Mouse (Mus musculus) macrophage (primary cell): ENCODE results near the gene Auh. TPM values are rescaled to one million over a fixed set of nuclear protein-coding genes. Genes with fewer than 3 reads are reported as not detected.

Source experiments
- H3K27ac ChIP-seq: fragments of 350-480 bp; formaldehyde crosslinking; 2 replicates; pipeline ENCODE4 v1.9.0; 2021
- H3K36me3 ChIP-seq: fragments of 350-480 bp; formaldehyde crosslinking; 2 replicates; pipeline ENCODE4 v1.9.0; 2021; ENCODE audit errors: inconsistent target
- H3K4me3 ChIP-seq: fragments of 350-480 bp; formaldehyde crosslinking; 2 replicates; pipeline ENCODE4 v1.9.0; 2021; ENCODE audit errors: inconsistent target
- H3K79me2 ChIP-seq: fragments of 350-480 bp; formaldehyde crosslinking; 2 replicates; pipeline ENCODE4 v1.9.0; 2021; ENCODE audit errors: inconsistent target
- WGBS: methylation state at CpG from one replicate; pipeline ENCODE4 v1.1.7; 2026; ENCODE audit warnings: inconsistent platforms; ENCODE audit not compliant: missing documents; 5-methylcytosine and 5-hydroxymethylcytosine counted together
- polyA plus RNA-seq: library from polyadenylated mRNA; stranded (reverse); fragments of 250-400 nt; gene quantifications from 3 replicates; pipeline ENCODE4 v1.2.4, GENCODE M21; 2018; ENCODE audit warnings: inconsistent platforms
- total RNA-seq, 78 experiments: library from RNA; depleted of rRNA; stranded (reverse); fragments of 250-400 nt; gene quantifications; 1 replicate in 9 of 78; 2 replicates in 24 of 78; 3 replicates in 43 of 78; 4 replicates in 2 of 78; pipeline ENCODE4 v1.2.4; 2018; ENCODE audit warnings: inconsistent platforms in 56 of 78

The Auh gene
- 100 to 1,000 TPM in 6 of 26 experiments, 10 to 100 TPM in 20; 15.9 to 115 (median 61.6) TPM for total RNA-seq (2018; cell fraction: chromatin; rRNA removed)
- 10 to 100 TPM; 16.7 to 30.1 (median 25.4) TPM for total RNA-seq (2018; cell fraction: cytosol; rRNA removed)
- total RNA-seq (2018; cell fraction: nucleus; rRNA removed) = 10 to 100 TPM; 14.0 to 79.9 (median 34.7) TPM
- polyA plus RNA-seq = 16.2 to 24.3 TPM (median 22.7 TPM) in 3 replicates

DNA sequence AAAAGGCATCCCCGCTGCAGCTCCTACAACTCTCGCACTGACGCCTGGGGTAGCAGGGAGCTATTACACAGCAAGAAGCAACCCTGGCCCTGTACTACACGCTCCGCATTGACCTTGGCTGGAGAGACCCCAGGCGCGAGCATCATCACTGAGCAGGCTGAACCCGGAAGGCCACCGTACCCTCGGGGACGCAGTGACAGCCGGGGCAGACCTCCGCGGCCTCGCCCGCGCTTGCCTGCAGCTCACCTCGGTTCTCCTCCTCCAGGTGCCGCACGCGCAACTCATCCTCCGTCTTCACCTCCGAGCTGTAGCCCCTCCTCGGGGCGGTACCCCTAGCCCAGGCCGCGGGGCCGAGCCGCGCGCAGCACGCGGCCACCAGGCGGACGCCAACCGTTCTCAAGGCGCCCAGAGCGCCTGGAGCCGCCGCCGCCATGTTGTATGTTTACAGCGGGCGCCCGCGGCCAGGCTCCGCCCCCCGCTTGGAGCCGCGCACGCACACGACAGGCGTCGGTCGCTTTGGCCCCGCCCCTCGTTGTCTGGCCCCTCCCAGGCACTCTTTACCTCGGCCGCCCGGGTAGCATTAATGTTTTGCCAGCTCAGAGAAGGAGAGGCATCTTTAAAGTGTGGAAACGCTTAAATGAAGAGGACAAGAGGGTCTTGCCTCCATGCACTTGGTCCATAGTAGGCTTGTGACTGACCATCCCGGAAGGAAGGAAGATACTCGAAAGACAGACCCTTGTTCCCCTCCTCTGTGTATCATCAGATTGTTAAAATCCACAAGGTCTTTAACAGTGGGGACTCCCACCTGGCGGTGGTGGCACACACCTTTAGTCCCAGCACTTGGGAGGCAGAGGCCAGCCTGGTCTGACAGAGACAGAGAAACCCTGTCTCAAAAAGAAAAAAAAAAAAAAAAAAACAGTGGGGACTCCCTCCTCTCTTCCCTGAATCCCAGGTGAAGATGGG lies at the start of gene Auh:
TSS of gene Auh (minus strand) at position 473 of the 963 bp plus-strand sequence.
- Histone ChIP-seq H3K79me2 (peaks cover 47% of the 10 kb centered on the region), H3K36me3 (no peaks in the 10 kb centered on the region), H3K4me3 (peak within 1 kb of the TSS; percentile 68), H3K27ac (no peak within 1 kb of the TSS)
- under 1% methylated on average over 56 of the region's 63 CpGs for WGBS

GRCm38 (mm10) chr13:52978321-52978981 lies 49.0 kb upstream of the Auh start:
- Histone ChIP-seq H3K27ac (no peak overlapping the region), H3K4me3 (peak overlapping the region; percentile 63), H3K36me3 (no peaks in the 10 kb centered on the region), H3K79me2 (peaks cover 64% of the 10 kb centered on the region)
- 4% methylated on average over 56 of the region's 64 CpGs for WGBS

DNA sequence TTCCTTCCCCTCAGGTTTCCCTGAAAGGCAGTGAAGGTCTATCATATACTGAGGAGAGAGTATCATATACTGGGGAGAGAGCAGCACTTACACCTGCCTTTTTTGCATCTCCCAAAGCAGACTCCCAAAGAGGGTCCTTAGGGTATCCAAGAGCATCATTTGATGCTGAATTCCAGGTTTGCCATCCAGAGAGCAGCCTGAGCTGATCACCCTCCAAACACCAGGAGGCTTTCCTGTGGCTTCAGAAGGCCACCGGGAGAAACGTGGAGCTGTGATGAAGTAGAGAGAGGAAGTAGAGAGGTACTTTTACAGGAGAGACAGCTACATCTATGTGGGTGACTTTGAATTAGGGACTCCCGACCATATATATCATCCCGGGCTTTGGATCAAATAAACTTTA lies 48.3 kb upstream of the Auh start:
- Histone ChIP-seq H3K4me3 (peak overlapping the region; percentile 22), H3K27ac (no peak overlapping the region), H3K36me3 (no peaks in the 10 kb centered on the region), H3K79me2 (peaks cover 71% of the 10 kb centered on the region)
- 70% methylated on average over 4 of the region's 4 CpGs for WGBS

DNA sequence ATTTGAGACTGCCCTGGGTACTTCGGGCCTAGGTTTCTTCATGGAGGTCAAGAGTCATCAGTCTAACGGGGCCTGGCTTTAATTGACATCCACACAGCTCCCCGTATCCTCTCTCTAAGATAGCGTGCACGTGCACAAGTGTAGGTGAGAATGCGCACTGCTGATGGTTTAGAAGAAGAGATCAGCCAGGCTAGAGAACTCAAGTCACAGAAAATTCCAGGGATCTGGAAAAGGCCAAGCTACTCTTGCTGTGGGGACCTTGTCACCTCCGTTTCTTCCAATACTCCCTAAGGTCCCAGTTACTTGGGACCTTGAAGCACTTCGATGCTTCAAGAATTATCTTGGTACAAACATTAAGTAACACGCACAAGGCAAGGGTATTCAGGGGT lies 47.7 kb upstream of the Auh start:
- no peaks in the 10 kb centered on the region for H3K36me3 ChIP-seq
- H3K79me2 ChIP-seq = peaks cover 76% of the 10 kb centered on the region
- peak overlapping the region; percentile 19; the same call in 1 of the 2 replicates for H3K27ac ChIP-seq
- WGBS = 95% methylated on average over 9 of the region's 9 CpGs
- H3K4me3 ChIP-seq = no peak overlapping the region

- H3K36me3 ChIP-seq = no peaks in the 10 kb centered on the region
- H3K4me3 ChIP-seq = no peak overlapping the region
- peaks cover 82% of the 10 kb centered on the region for H3K79me2 ChIP-seq
- peak overlapping the region; percentile 19; the same call in 1 of the 2 replicates for H3K27ac ChIP-seq
- WGBS = 43% methylated on average over 16 of the region's 16 CpGs
Measured at GRCm38 (mm10) chr13:52976510-52977220, 47.2 kb upstream of the Auh start.

DNA sequence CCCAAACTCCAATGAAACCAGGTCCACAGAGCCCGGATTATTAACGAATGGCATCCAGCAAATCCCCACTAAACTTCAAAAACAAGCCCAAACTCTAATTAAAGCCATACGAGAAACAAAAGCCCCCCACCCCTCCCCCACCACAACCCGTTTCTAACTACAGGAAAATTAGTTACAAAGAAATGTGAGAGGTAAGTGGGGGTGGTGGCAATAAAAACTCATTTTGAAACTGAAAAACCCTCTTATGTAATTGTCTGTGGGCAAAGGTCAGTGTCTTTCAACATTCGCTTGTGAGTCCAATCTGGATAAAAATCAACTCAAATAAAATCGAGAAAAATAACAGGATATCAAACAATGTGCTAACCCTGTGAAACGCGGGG lies 46.6 kb upstream of the Auh start:
- H3K79me2 ChIP-seq = peaks cover 87% of the 10 kb centered on the region
- no peak overlapping the region for H3K4me3 ChIP-seq
- no peaks in the 10 kb centered on the region for H3K36me3 ChIP-seq
- H3K27ac ChIP-seq = no peak overlapping the region
- 61% methylated on average over 8 of the region's 8 CpGs for WGBS

DNA sequence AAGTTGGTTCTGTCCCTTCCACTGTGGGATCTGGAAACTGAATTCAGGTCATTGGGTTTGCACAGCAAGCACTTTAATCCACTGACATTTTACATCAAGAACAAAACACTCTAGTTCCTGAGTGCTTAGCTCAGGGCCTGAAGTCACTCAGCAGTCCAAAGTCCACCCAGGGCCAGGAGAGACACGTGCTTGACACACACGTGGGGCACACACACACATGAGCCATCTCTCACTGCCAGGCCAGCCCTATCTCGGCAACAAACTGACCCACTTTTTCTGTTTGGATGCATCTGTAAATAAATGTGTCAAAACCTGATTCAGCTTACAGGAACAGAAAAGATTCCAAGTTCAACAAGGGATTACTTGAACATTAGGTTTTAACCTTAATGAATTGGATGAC lies 45.2 kb upstream of the Auh start:
- H3K27ac ChIP-seq = no peak overlapping the region
- H3K4me3 ChIP-seq = no peak overlapping the region
- no peaks in the 10 kb centered on the region for H3K36me3 ChIP-seq
- H3K79me2 ChIP-seq = peaks cover 97% of the 10 kb centered on the region
- 92% methylated on average over 3 of the region's 3 CpGs for WGBS

GRCm38 (mm10) chr13:52973427-52973826 lies 43.9 kb upstream of the Auh start:
- Histone ChIP-seq H3K27ac (no peak overlapping the region), H3K36me3 (peaks cover 6% of the 10 kb centered on the region; the same call in 1 of the 2 replicates), H3K79me2 (peaks cover 93% of the 10 kb centered on the region), H3K4me3 (no peak overlapping the region)
- 91% methylated on average over 10 of the region's 10 CpGs for WGBS

- H3K27ac ChIP-seq = no peak overlapping the region
- WGBS = 95% methylated on average over 3 of the region's 3 CpGs
Measured at GRCm38 (mm10) chr13:52972626-52973025, 43.1 kb upstream of the Auh start.

GRCm38 (mm10) chr13:52970876-52971275 lies 41.4 kb upstream of the Auh start:
- no peak overlapping the region for H3K27ac ChIP-seq
- H3K36me3 ChIP-seq = peaks cover 26% of the 10 kb centered on the region
- H3K4me3 ChIP-seq = no peak overlapping the region
- 82% methylated on average over 6 of the region's 6 CpGs for WGBS
- H3K79me2 ChIP-seq = peaks cover 70% of the 10 kb centered on the region

More at GRCm38 (mm10) chr13:52972626-52973025, 43.1 kb upstream of the Auh start:
- Histone ChIP-seq H3K4me3 (no peak overlapping the region), H3K36me3 (peaks cover 14% of the 10 kb centered on the region; the same call in 1 of the 2 replicates), H3K79me2 (peaks cover 87% of the 10 kb centered on the region)

DNA sequence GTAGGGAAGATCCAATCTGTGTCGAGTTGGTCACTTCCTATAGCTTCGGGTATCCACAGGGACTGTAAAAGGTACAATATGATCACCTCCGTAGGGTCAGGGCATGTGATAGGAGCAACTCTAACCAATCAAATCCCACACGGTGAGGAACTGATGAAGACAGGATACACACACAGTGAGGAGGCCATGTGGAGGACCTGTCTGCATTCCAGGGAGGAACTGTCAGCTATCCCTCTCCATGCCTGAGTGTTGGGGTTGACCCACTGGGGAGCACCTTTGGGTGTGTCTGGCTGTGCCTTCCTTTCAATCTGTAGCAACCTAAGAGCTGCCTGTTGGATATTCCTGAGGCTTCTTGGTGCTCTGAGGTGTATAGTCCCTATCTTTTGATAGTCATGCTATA lies 33.4 kb upstream of the Auh start:
- Histone ChIP-seq H3K79me2 (no peaks in the 10 kb centered on the region), H3K27ac (peak overlapping the region; percentile 29), H3K4me3 (no peak overlapping the region), H3K36me3 (peaks cover 15% of the 10 kb centered on the region)
- 95% methylated on average over 4 of the region's 4 CpGs for WGBS

GRCm38 (mm10) chr13:52962361-52962760 lies 32.9 kb upstream of the Auh start:
- Histone ChIP-seq H3K27ac (peak overlapping the region; percentile 29), H3K79me2 (no peaks in the 10 kb centered on the region), H3K4me3 (no peak overlapping the region), H3K36me3 (peaks cover 10% of the 10 kb centered on the region)
- WGBS = 51% methylated on average over 6 of the region's 6 CpGs

- Histone ChIP-seq H3K79me2 (no peaks in the 10 kb centered on the region), H3K36me3 (no peaks in the 10 kb centered on the region), H3K27ac (no peak overlapping the region), H3K4me3 (no peak overlapping the region)
- 97% methylated on average over 6 of the region's 6 CpGs for WGBS
Measured at GRCm38 (mm10) chr13:52953779-52954553, 24.5 kb upstream of the Auh start.
